Mouse (Mus musculus): ENCODE measurements at regions not wholly inside any gene's neighbourhood (a gene's known extent, or its start where the extent isn't known, plus 50 kb on each side); places are given as distances from the start of the nearest gene placed in this dataset.

DNA sequence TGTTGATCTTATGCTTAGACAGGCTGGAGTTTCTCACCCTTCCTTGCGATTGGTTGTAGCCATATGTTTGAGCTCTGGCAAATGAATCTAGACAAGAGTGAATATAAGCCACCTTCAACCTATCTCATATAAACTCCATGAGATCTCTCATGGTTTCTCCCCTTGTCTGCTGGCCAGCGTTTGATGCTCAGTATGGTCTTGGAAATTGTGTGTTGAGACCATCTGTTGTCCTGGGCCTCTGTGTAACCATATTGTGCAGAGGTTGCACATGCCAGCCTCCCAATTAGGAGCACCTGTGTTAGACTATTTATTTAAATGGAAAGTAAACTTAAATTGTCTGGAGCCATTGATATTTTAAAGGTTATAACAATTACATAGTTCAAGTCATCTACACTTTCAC, 301.5 kb upstream of the 5930422O12Rik start:
- TF ChIP-seq CTCF (IDR thresholded peaks at IDR 0.05): no peak
- TF ChIP-seq POLR2A (IDR thresholded peaks at IDR 0.05; ENCODE audit: insufficient read depth, low read depth, low read length): no peak
- no peak for TF ChIP-seq EP300 (IDR thresholded peaks at IDR 0.05; ENCODE audit: insufficient read depth, low read depth, low read length)
